Mouse (Mus musculus) lung, adult 10 weeks (tissue): ENCODE data around the gene Cdca7l. TPM values are rescaled to one million over a fixed set of nuclear protein-coding genes. Genes with fewer than 3 reads are reported as not detected.

Experiments used
- polyA plus RNA-seq: library from polyadenylated mRNA; stranded (reverse); fragments of 350-450 nt; fragmentation: Illumina TruSeq; extraction: RNeasy Lipid Tissue Mini Kit (QIAGEN cat#74804); gene quantifications from one replicate; pipeline ENCODE4 v1.2.3, GENCODE M21; 2014; ENCODE audit warnings: low read depth, low replicate concordance; ENCODE audit not compliant: insufficient read depth

Gene Cdca7l
- polyA plus RNA-seq, result 6.0 TPM

GRCm38 (mm10) chr12:117803989-117804388 lies at the start of gene Cdca7l:
Gene Cdca7l (plus strand): TSS chr12:117804289.

